Mouse (Mus musculus) liver, adult 2 months (tissue): Measurements from ENCODE around the gene Mei1. TPM values are rescaled to one million over a fixed set of nuclear protein-coding genes. Genes with fewer than 3 reads are reported as not detected.
A peak's percentile ranks its signal among the peaks of the same experiment; 100 is the strongest.

Experiments
- DNase-seq: peaks from one replicate; pipeline ENCODE4 v3.0.0-alpha.2; 2011; ENCODE audit warnings: low read depth, low spot score; ENCODE audit errors: extremely low read depth
- H3K27ac ChIP-seq: fragments of 200-500 bp; replicated peaks from 2 replicates; pipeline ENCODE4 v1.5.1; 2012; ENCODE audit warnings: low read depth, mild to moderate bottlenecking, control low read depth, inconsistent platforms, low read length; ENCODE audit not compliant: insufficient read depth
- H3K27me3 ChIP-seq: fragments of 200-500 bp; 2 replicates; pipeline ENCODE4 v1.6.1; 2012; ENCODE audit warnings: mild to moderate bottlenecking, moderate library complexity, low read length, inconsistent platforms; ENCODE audit not compliant: control insufficient read depth, insufficient read depth
- H3K36me3 ChIP-seq: fragments of 200-500 bp; 2 replicates; pipeline ENCODE4 v1.6.1; 2012; ENCODE audit warnings: low read length, inconsistent platforms; ENCODE audit not compliant: control insufficient read depth, insufficient read depth
- H3K4me1 ChIP-seq: fragments of 200-500 bp; 2 replicates; pipeline ENCODE4 v1.6.1; 2011; ENCODE audit warnings: low read length; ENCODE audit not compliant: control insufficient read depth, insufficient read depth
- H3K4me3 ChIP-seq: fragments of 200-500 bp; 2 replicates; pipeline ENCODE4 v1.5.1; 2011; ENCODE audit warnings: low read depth, mild to moderate bottlenecking, control low read depth, low read length, moderate library complexity; ENCODE audit not compliant: insufficient read depth
- H3K79me2 ChIP-seq: fragments of 200-500 bp; 2 replicates; pipeline ENCODE4 v1.6.1; 2012; ENCODE audit warnings: inconsistent platforms, mild to moderate bottlenecking, low read length, moderate library complexity; ENCODE audit not compliant: control insufficient read depth, insufficient read depth
- H3K9ac ChIP-seq: fragments of 200-500 bp; 2 replicates; pipeline ENCODE4 v1.6.1; 2012; ENCODE audit warnings: low read depth, mild to moderate bottlenecking, control low read depth, inconsistent platforms, low read length
- CTCF ChIP-seq: fragments of 200-500 bp; IDR thresholded peaks from 2 replicates; pipeline ENCODE4 v1.5.1; 2011; ENCODE audit warnings: low read depth, low read length, control low read depth
- POLR2A ChIP-seq: fragments of 200-500 bp; IDR thresholded peaks from 2 replicates; pipeline ENCODE4 v1.6.1; 2011; ENCODE audit warnings: low read length, control low read depth; ENCODE audit not compliant: insufficient read depth; ENCODE audit errors: extremely low read depth
- WGBS: fragments of 180-500 bp; shearing (Covaris S2); methylation state at CpG from one replicate; pipeline ENCODE4 v1.1.7; 2018; 5-methylcytosine and 5-hydroxymethylcytosine counted together
- polyA plus RNA-seq: library from polyadenylated mRNA; depleted of rRNA; stranded (reverse); fragments of >200 nt; gene quantifications from 2 replicates; pipeline ENCODE4 v1.2.3, GENCODE M21; 2012
- total RNA-seq: library from RNA; depleted of rRNA; stranded (reverse); fragments of >200 nt; gene quantifications from 2 replicates; pipeline ENCODE4 v1.2.3, GENCODE M21; 2014

Mei1 gene
- total and polyA plus RNA-seq, 2 experiments: not detected

GRCm38 (mm10) chr15:82163356-82164060, 93.7 kb downstream of the Mei1 start:
- WGBS: 85% methylated on average over 10 of the region's 10 CpGs
- H3K36me3 ChIP-seq: no peaks in the 10 kb centered on the region
- no peak overlapping the region for H3K4me3 ChIP-seq
- no peak for TF ChIP-seq CTCF
- no peak for TF ChIP-seq POLR2A
- DNase-seq: no peak
- no peaks in the 10 kb centered on the region for H3K27me3 ChIP-seq
- peaks cover 42% of the 10 kb centered on the region; the same call in 1 of the 2 replicates for H3K79me2 ChIP-seq
- no peak overlapping the region for H3K27ac ChIP-seq
- H3K4me1 ChIP-seq: peaks cover 8% of the 10 kb centered on the region
- H3K9ac ChIP-seq: no peak overlapping the region

GRCm38 (mm10) chr15:82164061-82164399, 94.2 kb downstream of the Mei1 start:
- Histone ChIP-seq H3K4me3 (no peak overlapping the region), H3K4me1 (peaks cover 8% of the 10 kb centered on the region), H3K79me2 (peaks cover 39% of the 10 kb centered on the region; the same call in 1 of the 2 replicates), H3K9ac (no peak overlapping the region), H3K27ac (no peak overlapping the region), H3K27me3 (no peaks in the 10 kb centered on the region), H3K36me3 (no peaks in the 10 kb centered on the region)
- TF ChIP-seq CTCF: 0 out of 2 replicates have a peak, but pooled peaks have one; percentile 26
- TF ChIP-seq POLR2A: no peak
- peak; percentile 45 for DNase-seq
- 38% methylated on average over 4 of the region's 4 CpGs for WGBS

DNA sequence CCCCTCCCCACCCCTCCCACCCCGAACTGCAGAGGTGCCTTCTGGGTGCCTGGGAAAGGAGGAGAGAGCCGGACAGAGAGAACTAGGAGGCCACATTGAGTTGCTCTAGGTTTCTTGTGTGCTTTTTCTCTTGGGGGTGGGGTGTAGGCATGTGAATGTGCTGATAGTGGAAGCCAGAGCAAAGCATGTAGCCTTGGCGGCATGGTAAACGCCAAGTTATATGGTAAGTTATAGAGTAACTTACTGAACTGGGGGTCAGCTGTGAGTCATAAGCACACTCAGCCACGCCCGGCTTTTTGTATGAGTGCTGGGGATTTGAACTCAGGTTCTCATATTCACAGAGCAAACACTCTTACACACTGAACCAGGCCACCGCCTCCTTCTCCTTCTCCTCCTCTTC, 94.7 kb downstream of the Mei1 start:
- Histone ChIP-seq H3K27ac (no peak overlapping the region), H3K4me3 (no peak overlapping the region), H3K9ac (no peak overlapping the region), H3K4me1 (peaks cover 8% of the 10 kb centered on the region), H3K36me3 (no peaks in the 10 kb centered on the region), H3K79me2 (peaks cover 34% of the 10 kb centered on the region; the same call in 1 of the 2 replicates), H3K27me3 (no peaks in the 10 kb centered on the region)
- no peak for DNase-seq
- 57% methylated on average over 7 of the region's 7 CpGs for WGBS
- TF ChIP-seq POLR2A (no peak), CTCF (no peak)

- H3K9ac ChIP-seq: no peak overlapping the region
- H3K36me3 ChIP-seq: no peaks in the 10 kb centered on the region
- H3K27me3 ChIP-seq: no peaks in the 10 kb centered on the region
- peaks cover 6% of the 10 kb centered on the region for H3K4me1 ChIP-seq
- 35% methylated on average over 8 of the region's 8 CpGs for WGBS
- H3K79me2 ChIP-seq: peaks cover 26% of the 10 kb centered on the region; the same call in 1 of the 2 replicates
- H3K27ac ChIP-seq: no peak overlapping the region; the same call in 1 of the 2 replicates
- DNase-seq: peak; percentile 51
- H3K4me3 ChIP-seq: no peak overlapping the region
- TF ChIP-seq CTCF (peak; percentile 83), POLR2A (no peak)
These were observed 95.8 kb downstream of the Mei1 start for GRCm38 (mm10) chr15:82165332-82166239.

GRCm38 (mm10) chr15:82166240-82167100, 96.7 kb downstream of the Mei1 start:
- Histone ChIP-seq H3K4me1 (peaks cover 6% of the 10 kb centered on the region; the same call in 1 of the 2 replicates), H3K36me3 (no peaks in the 10 kb centered on the region), H3K79me2 (peaks cover 20% of the 10 kb centered on the region; the same call in 1 of the 2 replicates), H3K4me3 (peak overlapping the region; percentile 8; the same call in 1 of the 2 replicates), H3K27me3 (no peaks in the 10 kb centered on the region), H3K27ac (peak overlapping the region; percentile 73; the same call in 1 of the 2 replicates), H3K9ac (peak overlapping the region; percentile 46)
- no peak for TF ChIP-seq CTCF
- no peak for TF ChIP-seq POLR2A
- 36% methylated on average over 22 of the region's 22 CpGs for WGBS
- peak; percentile 57 for DNase-seq
